ENCODE assay signal across 10 mouse cellular contexts in genomic region chr1:164988191-164988590, GRCm38 (mm10). TPM values are rescaled to one million over a fixed set of nuclear protein-coding genes. Genes with fewer than 3 reads are reported as not detected.
DNase-seq lines count a peak whose midpoint lies in the region; ATAC-seq and TF ChIP-seq lines count a peak whose summit lies in the region.
"Had no signal": no experiment of that assay in that cellular context is flagged by ENCODE, and none has a peak within 500 bp of the region (broad histone marks: within the 10 kb centered on the region; RNA-seq: fewer than 3 reads in every experiment).

No protein-coding gene starts in this region.

- no peak for TF ChIP-seq EP300 in lung, postnatal 0 days (IDR thresholded peaks at IDR 0.05)

- no peaks in the 10 kb centered on the region for H3K4me1 ChIP-seq in midbrain, embryonic 11.5 days (ENCODE audit: control insufficient read depth, insufficient read depth, low read length)
- H3K4me1 ChIP-seq in midbrain, embryonic 10.5 days = no peaks in the 10 kb centered on the region
- 0 out of 2 replicates have a peak, but pooled peaks cover 4% of the 10 kb centered on the region for H3K4me1 ChIP-seq in hindbrain, embryonic 15.5 days (replicated peaks)
- H3K4me1 ChIP-seq in neural tube, embryonic 14.5 days (ENCODE audit: control insufficient read depth, insufficient read depth, low read length) = no peaks in the 10 kb centered on the region; the same call in 1 of the 2 replicates
- no peaks in the 10 kb centered on the region for H3K4me1 ChIP-seq in lung, postnatal 0 days (ENCODE audit: insufficient read depth, low read depth, low read length)
- no peaks in the 10 kb centered on the region for H3K4me1 ChIP-seq in intestine, embryonic 15.5 days (replicated peaks)

- DNase-seq in midbrain, embryonic 11.5 days (ENCODE audit: low spot score, missing footprints) = no peak
- DNase-seq in midbrain, embryonic 10.5 days (ENCODE audit: low spot score) = no peak
- peak; percentile 46 to 66 for DNase-seq in left cerebral cortex, adult 9 months (ENCODE audit: low spot score in 2 of 2)
- DNase-seq in lung, postnatal 0 days (ENCODE audit: low spot score) = no peak
- DNase-seq in urinary bladder, adult 18-20 months (ENCODE audit: low spot score in 2 of 2) = no peak
- DNase-seq: cerebellum, adult 18-20 months; heart, adult 2 months had no signal

- peak; percentile 16; the same call in 1 of the 2 replicates for ATAC-seq in midbrain, embryonic 11.5 days (ENCODE audit: low FRiP score)
- ATAC-seq in hindbrain, embryonic 15.5 days (ENCODE audit: low FRiP score, low read depth) = peak; percentile 63; the same call in 1 of the 2 replicates
- ATAC-seq in neural tube, embryonic 14.5 days (ENCODE audit: low read depth) = peak; percentile 63; the same call in 1 of the 2 replicates
- ATAC-seq in lung, postnatal 0 days = no peak
- no peak for ATAC-seq in intestine, embryonic 15.5 days

- no peak overlapping the region for H3K4me3 ChIP-seq in midbrain, embryonic 11.5 days (ENCODE audit: low read depth, low read length)
- H3K4me3 ChIP-seq in midbrain, embryonic 10.5 days = no peak overlapping the region
- no peak overlapping the region for H3K4me3 ChIP-seq in hindbrain, embryonic 15.5 days
- no peak overlapping the region for H3K4me3 ChIP-seq in neural tube, embryonic 14.5 days (ENCODE audit: low read depth, low read length)
- no peak overlapping the region for H3K4me3 ChIP-seq in lung, postnatal 0 days (ENCODE audit: low read depth, low read length)
- H3K4me3 ChIP-seq in intestine, embryonic 15.5 days (replicated peaks) = no peak overlapping the region
- H3K4me3 ChIP-seq: heart, adult 2 months had no signal

- no peaks in the 10 kb centered on the region for H3K36me3 ChIP-seq in midbrain, embryonic 11.5 days (ENCODE audit: control insufficient read depth, insufficient read depth, low read length)
- H3K36me3 ChIP-seq in midbrain, embryonic 10.5 days = no peaks in the 10 kb centered on the region
- H3K36me3 ChIP-seq in hindbrain, embryonic 15.5 days = no peaks in the 10 kb centered on the region
- H3K36me3 ChIP-seq in neural tube, embryonic 14.5 days (ENCODE audit: control insufficient read depth, insufficient read depth, low read length) = no peaks in the 10 kb centered on the region
- no peaks in the 10 kb centered on the region for H3K36me3 ChIP-seq in lung, postnatal 0 days (ENCODE audit: insufficient read depth, low read length)
- H3K36me3 ChIP-seq in intestine, embryonic 15.5 days = no peaks in the 10 kb centered on the region

- WGBS in midbrain, embryonic 11.5 days = 58% methylated on average over 3 of the region's 3 CpGs
- WGBS in midbrain, embryonic 10.5 days = 59% methylated on average over 3 of the region's 3 CpGs
- WGBS in hindbrain, embryonic 15.5 days = 15% methylated on average over 3 of the region's 3 CpGs
- 24% methylated on average over 3 of the region's 3 CpGs for WGBS in neural tube, embryonic 14.5 days
- 59% methylated on average over 3 of the region's 3 CpGs for WGBS in lung, postnatal 0 days
- 77% methylated on average over 3 of the region's 3 CpGs for WGBS in intestine, embryonic 15.5 days

- H3K9ac ChIP-seq in midbrain, embryonic 11.5 days (ENCODE audit: low read length) = no peak overlapping the region
- H3K9ac ChIP-seq in hindbrain, embryonic 15.5 days = no peak overlapping the region
- no peak overlapping the region for H3K9ac ChIP-seq in neural tube, embryonic 14.5 days (replicated peaks; ENCODE audit: low read depth, low read length)
- no peak overlapping the region for H3K9ac ChIP-seq in lung, postnatal 0 days (replicated peaks; ENCODE audit: low read depth)
- H3K9ac ChIP-seq in intestine, embryonic 15.5 days = no peak overlapping the region

- no peaks in the 10 kb centered on the region for H3K9me3 ChIP-seq in midbrain, embryonic 11.5 days (ENCODE audit: control insufficient read depth, low read length)
- peaks cover 18% of the 10 kb centered on the region; the same call in 1 of the 2 replicates for H3K9me3 ChIP-seq in midbrain, embryonic 10.5 days (replicated peaks)
- H3K9me3 ChIP-seq in hindbrain, embryonic 15.5 days = no peaks in the 10 kb centered on the region
- no peaks in the 10 kb centered on the region for H3K9me3 ChIP-seq in neural tube, embryonic 14.5 days (ENCODE audit: control insufficient read depth, low read length)
- H3K9me3 ChIP-seq in lung, postnatal 0 days (ENCODE audit: low read length) = no peaks in the 10 kb centered on the region
- H3K9me3 ChIP-seq in intestine, embryonic 15.5 days = no peaks in the 10 kb centered on the region

- H3K4me2 ChIP-seq in midbrain, embryonic 11.5 days = no peak overlapping the region
- no peak overlapping the region for H3K4me2 ChIP-seq in hindbrain, embryonic 15.5 days
- no peak overlapping the region for H3K4me2 ChIP-seq in neural tube, embryonic 14.5 days (ENCODE audit: low read depth, low read length)
- no peak overlapping the region for H3K4me2 ChIP-seq in lung, postnatal 0 days (replicated peaks; ENCODE audit: low read depth, low read length)
- H3K4me2 ChIP-seq in intestine, embryonic 15.5 days (replicated peaks) = no peak overlapping the region

- no peak for TF ChIP-seq CTCF in lung, postnatal 0 days (IDR thresholded peaks at IDR 0.05)

- H3K27me3 ChIP-seq in midbrain, embryonic 11.5 days (ENCODE audit: control insufficient read depth, insufficient read depth, low read length) = no peaks in the 10 kb centered on the region
- H3K27me3 ChIP-seq in midbrain, embryonic 10.5 days (ENCODE audit: low read depth, poor library complexity, severe bottlenecking) = no peaks in the 10 kb centered on the region
- no peaks in the 10 kb centered on the region for H3K27me3 ChIP-seq in hindbrain, embryonic 15.5 days
- no peaks in the 10 kb centered on the region for H3K27me3 ChIP-seq in neural tube, embryonic 14.5 days (ENCODE audit: control insufficient read depth, insufficient read depth, low read length)
- no peaks in the 10 kb centered on the region for H3K27me3 ChIP-seq in lung, postnatal 0 days (replicated peaks; ENCODE audit: insufficient read depth, low read length)
- H3K27me3 ChIP-seq in intestine, embryonic 15.5 days (replicated peaks) = no peaks in the 10 kb centered on the region

- no peak overlapping the region for H3K27ac ChIP-seq in midbrain, embryonic 11.5 days (ENCODE audit: low read depth, low read length)
- no peak overlapping the region for H3K27ac ChIP-seq in midbrain, embryonic 10.5 days (replicated peaks)
- H3K27ac ChIP-seq in hindbrain, embryonic 15.5 days (replicated peaks) = no peak overlapping the region
- H3K27ac ChIP-seq in neural tube, embryonic 14.5 days (ENCODE audit: low read depth, low read length) = no peak overlapping the region
- H3K27ac ChIP-seq in lung, postnatal 0 days (ENCODE audit: low read length) = no peak overlapping the region
- H3K27ac ChIP-seq in intestine, embryonic 15.5 days = no peak overlapping the region
- H3K27ac ChIP-seq: heart, adult 2 months had no signal

RNA-seq across cellular contexts. Expression of gene Xcl1, which starts 52.9 kb away (rescaled TPM):
- not detected in 2 replicates for polyA plus RNA-seq in midbrain, embryonic 11.5 days (2014; fragmentation: Nextera tagmentation; extraction: Ambion mirVana)
- polyA plus RNA-seq in midbrain, embryonic 10.5 days (2016; fragmentation: Nextera tagmentation; extraction: Ambion mirVana) = not detected in 2 replicates
- not detected in 2 replicates for polyA plus RNA-seq in hindbrain, embryonic 15.5 days (2015; fragmentation: Nextera tagmentation; extraction: Ambion mirVana)
- polyA plus RNA-seq in neural tube, embryonic 14.5 days (2014; fragmentation: Nextera tagmentation; extraction: Ambion mirVana) = not detected in 2 replicates
- polyA plus RNA-seq in lung, postnatal 0 days (2015; fragmentation: Nextera tagmentation; extraction: Ambion mirVana) = not detected in 2 replicates
- polyA plus RNA-seq in intestine, embryonic 15.5 days (2015; fragmentation: Nextera tagmentation; extraction: Ambion mirVana) = 0.83 TPM in 1 of 2 replicates, not detected in the other

Comparison
In these comparisons a context has a peak if more than half of its experiments do, and no peak if none do; other contexts are left out.
1. ATAC-seq: peak in midbrain, embryonic 11.5 days (single experiment), hindbrain, embryonic 15.5 days (single experiment) and neural tube, embryonic 14.5 days (single experiment); none in lung, postnatal 0 days (single experiment) and intestine, embryonic 15.5 days (single experiment).
2. DNase-seq: peak in left cerebral cortex, adult 9 months (2 of 2); none in midbrain, embryonic 11.5 days (single experiment), midbrain, embryonic 10.5 days (single experiment), lung, postnatal 0 days (single experiment) and urinary bladder, adult 18-20 months (0 of 2).